Mouse (Mus musculus) C2C12 (cell line): ENCODE results near the gene Ints2.

Experiments
- CTCF ChIP-seq: IDR thresholded peaks from one replicate; pipeline ENCODE4 v1.5.1; 2011; ENCODE audit not compliant: control insufficient read depth, insufficient read depth, insufficient read length
- MAX ChIP-seq: IDR thresholded peaks from one replicate; pipeline ENCODE4 v1.6.1; 2011; ENCODE audit warnings: mild to moderate bottlenecking, control low read depth

DNA sequence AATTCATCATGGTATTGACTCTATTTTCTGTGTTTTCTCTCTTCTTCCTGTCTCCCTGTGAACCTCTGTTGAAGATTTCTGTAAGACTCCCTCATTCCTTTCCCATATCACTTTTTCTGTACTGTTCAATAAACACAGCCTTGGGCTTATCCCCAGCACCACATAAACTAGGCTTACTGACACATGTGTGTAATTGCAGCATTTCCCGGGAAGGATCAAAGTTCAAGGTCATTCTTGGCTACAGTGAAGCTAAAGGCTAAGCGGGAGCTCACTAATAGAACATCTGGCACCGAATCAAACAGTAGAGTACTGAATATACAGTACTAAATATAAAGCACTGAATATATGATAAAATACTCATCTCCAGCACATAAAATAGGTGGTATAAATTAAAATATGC is 81.5 kb downstream of the Ints2 start:
- TF ChIP-seq CTCF (no peak), MAX (no peak)
